Mouse (Mus musculus) left cerebral cortex, adult 18-20 months (tissue): ENCODE measurements at regions not wholly inside any gene's neighbourhood (a gene's known extent, or its start where the extent isn't known, plus 50 kb on each side); places are given as distances from the start of the nearest gene placed in this dataset.

ENCODE experiments used
- DNase-seq, 2 experiments: peaks; one replicate each; pipeline ENCODE4 v3.0.0; 2021 to 2022; ENCODE audit warnings: low spot score in 2 of 2, mixed read lengths in 1 of 2

DNA sequence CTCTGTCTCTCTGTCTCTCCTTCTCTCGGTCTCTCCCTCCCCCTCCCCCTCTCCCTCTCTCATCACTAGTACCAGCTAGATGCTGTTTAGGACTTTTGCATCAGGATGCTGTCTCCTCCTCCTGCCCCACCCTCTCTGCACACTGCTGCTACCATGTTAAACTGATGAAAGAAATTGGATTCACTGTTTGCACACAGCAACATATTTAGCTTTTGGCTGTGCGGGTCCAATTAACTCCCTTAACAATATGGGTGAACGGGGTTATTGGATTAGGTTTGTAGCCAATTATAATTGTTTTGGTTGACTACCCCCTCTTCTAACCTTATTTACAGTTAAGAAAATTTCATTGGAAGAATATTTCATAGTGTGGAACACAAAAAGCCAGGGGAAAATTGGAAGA is 424.0 kb upstream of the Sorcs1 start:
- DNase-seq: no peak

DNA sequence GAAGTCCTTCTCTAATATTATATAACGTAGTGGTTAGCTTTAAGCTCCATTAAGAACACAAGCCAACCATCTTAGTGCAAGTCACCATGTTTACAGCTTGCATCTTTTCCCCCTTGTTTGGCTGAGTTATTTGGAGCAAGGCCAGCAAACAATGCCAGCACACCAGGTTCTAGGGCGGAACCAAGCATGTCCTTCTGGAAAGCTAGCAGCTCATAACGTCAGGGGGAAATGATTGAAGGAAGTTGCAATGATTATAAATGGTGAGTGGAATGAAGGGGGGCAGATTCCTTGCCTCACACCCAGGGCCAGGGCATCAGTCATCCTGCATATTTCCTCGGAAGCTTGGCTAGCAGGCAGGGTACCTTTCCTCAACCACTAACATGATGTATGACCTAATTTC is 396.3 kb upstream of the Sorcs1 start:
- DNase-seq: no peak

DNA sequence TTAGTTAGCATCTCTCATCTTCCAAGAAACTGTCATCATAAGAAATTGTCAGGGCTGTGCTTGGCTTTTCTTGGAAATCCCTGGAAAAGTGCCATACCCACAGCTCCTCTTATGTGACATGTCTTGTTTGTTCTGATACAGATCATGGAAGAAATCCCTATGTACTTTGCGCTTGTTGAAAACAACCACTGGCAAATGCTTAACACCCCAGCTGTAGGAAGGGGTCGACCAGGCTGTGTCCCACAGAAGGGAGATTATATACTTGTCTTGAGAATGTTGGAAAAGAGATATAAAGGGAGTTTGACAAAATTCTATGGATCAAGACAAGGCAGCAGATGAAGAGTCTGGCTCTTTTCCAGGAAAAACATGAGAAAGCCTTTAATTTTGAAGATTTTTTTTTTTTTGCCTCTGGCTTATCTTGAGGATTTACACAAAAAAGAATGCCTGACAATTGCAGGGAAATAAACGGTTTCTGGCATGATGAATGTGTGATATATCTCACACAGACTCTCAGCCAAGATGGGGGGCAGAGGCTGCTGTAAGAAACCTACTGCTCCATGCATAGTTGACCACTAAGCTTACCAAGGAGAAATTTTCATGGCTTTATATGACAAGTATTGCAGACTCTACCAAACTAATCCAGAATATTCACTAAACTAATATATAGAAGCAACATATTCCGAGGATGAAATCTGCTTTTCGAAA is 381.7 kb upstream of the Sorcs1 start:
- DNase-seq: peak in 1 of 2 experiments; percentile 1

DNA sequence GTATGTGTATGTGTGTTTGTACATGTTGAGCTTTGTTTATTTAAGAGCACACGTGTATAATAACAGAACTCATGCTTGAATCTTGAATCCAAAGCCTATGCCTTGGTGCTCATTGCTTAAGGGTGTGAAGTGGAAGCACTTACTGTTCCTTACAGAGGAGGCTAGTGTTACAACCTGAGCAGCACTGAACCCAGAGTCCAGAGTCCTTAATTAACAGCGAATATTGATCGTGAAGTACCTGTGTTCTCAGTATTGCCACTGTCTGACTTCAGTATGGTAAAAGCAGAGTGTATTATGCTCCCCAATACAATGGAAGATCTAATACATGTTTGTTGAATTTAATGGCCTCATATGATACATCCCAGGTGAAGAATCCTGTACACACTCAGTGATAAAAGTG is 365.1 kb upstream of the Sorcs1 start:
- no peak for DNase-seq

DNA sequence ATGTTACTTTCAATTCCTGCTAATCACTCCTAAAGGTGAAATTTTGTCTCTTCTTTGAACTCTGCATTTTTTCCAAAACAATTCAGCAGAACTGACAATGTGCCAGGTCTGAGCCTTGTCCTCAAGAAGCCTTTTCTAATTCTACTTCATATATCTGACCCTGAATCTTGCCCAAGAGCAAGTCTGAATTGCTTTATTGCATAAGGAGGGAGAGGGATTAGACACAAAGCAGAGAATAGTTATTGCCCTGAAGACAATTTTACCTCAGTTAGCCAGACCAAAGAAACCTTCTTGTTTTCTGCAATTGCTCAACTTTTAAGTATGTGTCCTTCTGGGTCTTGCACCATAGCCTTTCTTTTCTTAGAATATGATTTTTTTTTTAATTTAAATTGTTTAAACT is 316.0 kb upstream of the Sorcs1 start:
- no peak for DNase-seq

DNA sequence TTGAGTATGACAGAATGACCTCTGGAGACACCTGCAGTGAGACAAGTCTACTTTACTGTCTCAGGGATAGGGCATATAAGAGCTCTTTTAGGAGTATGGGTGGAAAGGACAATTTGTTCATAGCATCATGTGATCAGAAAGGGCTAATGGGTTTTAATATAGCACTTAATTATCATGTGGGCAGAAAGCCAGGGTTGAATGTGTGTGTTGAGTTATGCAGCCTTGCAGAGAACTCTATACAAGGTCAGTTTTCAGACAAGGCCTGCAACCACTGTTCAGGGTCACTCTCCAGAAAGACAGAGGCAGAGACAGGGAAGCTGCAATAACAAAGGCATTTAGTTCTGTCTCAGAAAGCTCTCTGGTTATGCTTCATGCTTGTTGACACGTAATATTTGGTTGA is 292.6 kb upstream of the Sorcs1 start:
- DNase-seq: no peak

DNA sequence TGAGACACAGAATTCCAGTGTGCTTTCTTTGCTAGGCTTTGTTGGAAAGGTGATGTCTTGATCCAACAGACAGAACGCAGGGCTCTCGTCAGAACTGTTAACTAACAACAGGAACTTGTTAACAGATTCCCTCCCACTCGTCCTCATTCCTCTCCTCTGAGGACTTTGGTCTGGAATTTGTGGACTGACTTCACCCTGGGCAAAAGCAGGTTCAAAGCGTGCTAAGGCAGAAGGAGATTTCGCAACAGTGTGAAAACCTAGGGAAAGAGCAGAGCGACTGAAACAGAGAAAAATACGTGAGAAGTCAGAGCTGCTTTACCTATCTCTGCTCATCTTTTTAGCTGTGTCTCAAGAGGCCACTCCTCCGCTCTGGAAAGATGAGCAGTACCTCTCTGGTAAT is 283.5 kb upstream of the Sorcs1 start:
- DNase-seq: no peak

DNA sequence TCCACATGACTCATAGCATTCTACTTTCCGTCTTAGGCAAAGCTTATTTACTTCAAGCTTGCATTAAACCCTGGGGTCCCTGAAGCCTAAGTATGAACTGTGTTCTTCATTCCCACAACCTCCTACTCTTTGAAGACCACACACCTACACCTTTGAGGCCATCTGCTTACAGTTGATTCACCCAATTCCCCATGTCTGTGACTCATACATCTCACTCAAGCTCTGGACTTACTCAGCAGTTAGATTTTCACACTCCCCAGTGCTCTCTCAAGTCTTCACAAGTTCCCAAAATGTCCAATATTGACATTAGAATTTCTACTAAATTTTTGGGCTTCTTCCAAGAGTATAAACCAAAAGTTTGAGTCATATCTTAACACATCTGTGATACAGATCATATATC is 266.6 kb upstream of the Sorcs1 start:
- DNase-seq: peak; percentile 23

DNA sequence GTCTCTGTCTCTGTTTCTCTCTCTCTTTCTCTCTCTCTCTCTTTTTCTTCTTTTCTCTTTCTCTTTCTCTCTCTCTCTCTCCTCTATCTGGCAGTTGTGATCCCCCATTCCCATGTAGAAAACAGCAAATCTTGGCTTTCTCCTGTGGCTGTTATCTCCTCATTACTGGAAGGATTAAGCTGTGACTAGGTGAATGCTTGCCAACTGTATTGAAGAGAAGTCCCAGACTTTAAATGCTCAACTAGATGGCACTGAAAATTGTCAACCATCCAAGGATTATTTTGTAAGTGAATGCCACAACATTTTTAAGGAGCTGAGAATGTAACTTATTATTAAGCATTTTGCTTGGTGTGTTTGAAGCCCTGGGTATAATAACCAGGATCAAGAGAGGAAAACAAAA is 233.2 kb upstream of the Sorcs1 start:
- no peak for DNase-seq

DNA sequence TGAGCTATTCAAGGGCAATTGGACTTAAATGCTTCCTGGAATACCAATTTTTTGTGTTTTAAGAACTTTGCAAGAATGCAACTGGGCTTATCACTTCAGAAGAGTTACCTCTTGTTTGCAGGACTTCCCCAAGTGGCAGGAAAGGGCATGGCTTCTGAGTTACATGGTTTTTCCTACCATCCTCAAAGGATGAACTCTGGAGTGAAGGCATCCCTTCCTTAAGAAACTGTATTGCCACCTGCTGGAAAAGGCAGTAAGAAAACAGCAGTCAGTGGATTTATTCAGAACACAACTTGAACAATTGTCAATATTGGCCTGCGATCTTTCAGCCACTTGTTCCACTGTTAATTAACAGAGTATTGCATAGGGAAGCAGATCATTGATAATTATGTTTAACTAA is 232.2 kb upstream of the Sorcs1 start:
- DNase-seq: no peak

DNA sequence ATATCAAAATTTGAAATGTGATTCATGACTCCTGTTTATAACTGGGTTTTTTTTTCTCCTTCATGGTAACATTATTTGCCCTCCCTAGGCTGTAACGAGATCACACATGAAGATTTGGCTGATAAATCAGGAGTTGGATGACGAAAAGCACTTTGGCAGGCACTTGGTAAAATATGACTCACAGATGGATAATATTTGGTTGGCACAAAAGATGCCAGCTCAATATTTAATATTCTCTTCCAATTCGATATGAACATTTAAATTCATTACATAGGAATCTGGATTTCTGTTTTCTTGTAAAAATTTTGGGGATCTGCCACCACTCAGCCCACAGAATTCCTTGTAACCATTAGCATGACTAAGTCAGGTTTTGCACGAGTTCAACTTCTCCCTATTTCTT is 230.3 kb upstream of the Sorcs1 start:
- no peak for DNase-seq

DNA sequence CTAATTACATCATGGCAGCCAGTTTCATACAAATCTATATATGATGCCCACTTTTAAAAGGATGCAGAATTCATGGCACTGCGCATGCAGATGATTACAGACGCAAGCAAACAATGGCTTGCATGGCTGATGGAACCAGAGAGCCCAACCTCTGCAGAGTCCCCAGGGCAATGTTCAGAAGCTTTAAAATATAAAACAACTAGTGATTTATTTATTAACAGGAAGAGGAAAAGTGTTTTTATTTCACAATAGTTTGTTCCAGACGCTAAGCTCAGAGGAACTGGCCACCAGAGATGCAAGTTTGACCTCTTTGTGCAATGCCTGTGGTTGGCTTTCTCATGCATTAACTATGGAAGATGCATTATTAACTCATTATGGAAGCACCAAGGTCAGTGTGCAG is 215.3 kb upstream of the Sorcs1 start:
- no peak for DNase-seq

DNA sequence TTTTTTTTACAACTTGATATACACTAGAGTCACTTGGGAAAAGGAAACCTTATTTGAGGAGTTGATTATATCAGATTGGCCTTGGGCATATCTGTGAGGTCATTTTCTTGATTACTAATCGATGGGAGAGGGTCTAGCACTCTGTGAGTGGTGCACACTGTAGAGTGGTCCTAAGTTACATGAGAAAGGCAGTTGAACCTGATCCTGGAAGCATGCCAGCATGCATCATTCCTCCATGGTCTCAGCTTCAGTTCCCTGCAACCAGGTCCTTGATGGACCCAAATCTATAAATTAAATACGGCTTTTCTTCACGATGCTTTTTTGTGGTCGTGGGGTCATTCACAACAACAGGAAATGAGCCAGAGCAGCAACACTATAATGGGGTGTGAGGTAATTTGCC is 194.2 kb upstream of the Sorcs1 start:
- DNase-seq: no peak

DNA sequence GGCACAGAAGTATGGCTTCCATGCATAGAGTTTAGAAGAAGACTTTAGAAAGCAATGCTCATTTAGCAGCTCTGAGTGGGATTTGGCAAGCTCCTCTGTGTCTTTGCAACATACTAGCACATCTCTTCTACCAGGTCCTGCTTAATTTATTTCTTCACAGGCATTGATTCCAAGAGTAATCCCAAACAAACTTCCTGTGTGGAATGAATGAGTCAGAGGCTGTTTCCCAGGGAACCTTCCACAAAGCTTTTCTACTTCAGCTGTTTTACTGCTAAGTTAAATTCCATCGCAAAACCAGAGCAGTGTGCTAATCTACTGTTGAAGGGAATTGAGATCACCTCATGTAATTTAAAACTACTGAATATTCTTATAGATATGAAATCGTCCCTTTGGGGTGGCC is 193.7 kb upstream of the Sorcs1 start:
- DNase-seq: peak in 1 of 2 experiments; percentile 1

DNA sequence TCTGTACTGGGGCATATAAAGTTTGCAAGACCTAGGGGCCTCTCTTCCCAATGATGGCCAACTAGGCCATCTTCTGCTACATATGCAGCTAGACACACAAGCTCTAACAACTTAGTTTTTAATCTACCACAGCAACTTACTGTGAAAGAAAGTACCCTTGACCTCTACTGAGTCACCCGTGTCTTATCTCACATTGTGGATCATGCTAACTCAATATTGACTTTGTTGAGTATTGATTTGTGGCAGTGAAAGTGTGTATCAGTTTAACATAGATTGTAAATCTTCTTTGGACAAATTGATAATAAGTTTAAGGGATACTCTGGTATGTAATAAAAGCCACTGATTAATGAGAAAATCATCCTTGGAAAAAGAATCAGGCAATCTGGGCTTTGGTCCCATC is 176.4 kb upstream of the Sorcs1 start:
- DNase-seq: no peak

DNA sequence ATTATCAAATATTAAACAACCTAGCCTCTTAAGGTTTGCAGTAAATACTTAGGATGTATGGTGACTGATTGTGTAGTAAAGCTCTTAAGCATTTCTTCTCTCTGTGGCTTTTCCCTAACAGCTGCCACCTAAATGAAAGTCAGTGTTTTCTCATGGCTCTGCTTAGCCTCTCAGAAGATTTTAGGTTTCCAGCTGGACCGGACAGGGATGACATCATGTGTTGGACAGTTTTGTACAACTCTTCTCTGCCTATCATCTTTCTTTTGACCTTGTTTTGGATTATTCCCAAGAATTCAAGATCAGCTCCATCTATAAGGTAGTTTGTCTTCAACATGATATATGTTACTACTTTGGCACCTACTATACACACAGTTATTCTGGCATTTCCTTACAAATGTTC is 162.1 kb upstream of the Sorcs1 start:
- no peak for DNase-seq
